Mouse (Mus musculus) cerebellum, adult 2 months (tissue): ENCODE measurements around the gene Lkaaear1.

Experiments used
- CTCF ChIP-seq: fragments of 200-500 bp; IDR thresholded peaks from 2 replicates; pipeline ENCODE4 v1.5.1; 2011; ENCODE audit warnings: low read depth, mild to moderate bottlenecking, control low read depth, low read length, moderate library complexity, borderline replicate concordance; ENCODE audit not compliant: insufficient read depth
- POLR2A ChIP-seq: fragments of 200-500 bp; IDR thresholded peaks from 2 replicates; pipeline ENCODE4 v1.6.1; 2011; ENCODE audit warnings: low read length, control low read depth, borderline replicate concordance; ENCODE audit not compliant: insufficient read depth

- TF ChIP-seq POLR2A, result no peak
- TF ChIP-seq CTCF, result no peak
These were observed 8.6 kb downstream of the Lkaaear1 start for GRCm38 (mm10) chr2:181689466-181690160.
